Mouse (Mus musculus) retina, adult 2 months (tissue): Measurements from ENCODE around the gene Capn9.

Experiments used
- DNase-seq: peaks from one replicate; pipeline ENCODE4 v3.0.0-alpha.2; 2012; ENCODE audit warnings: low read depth, low spot score

Gene Capn9

DNA sequence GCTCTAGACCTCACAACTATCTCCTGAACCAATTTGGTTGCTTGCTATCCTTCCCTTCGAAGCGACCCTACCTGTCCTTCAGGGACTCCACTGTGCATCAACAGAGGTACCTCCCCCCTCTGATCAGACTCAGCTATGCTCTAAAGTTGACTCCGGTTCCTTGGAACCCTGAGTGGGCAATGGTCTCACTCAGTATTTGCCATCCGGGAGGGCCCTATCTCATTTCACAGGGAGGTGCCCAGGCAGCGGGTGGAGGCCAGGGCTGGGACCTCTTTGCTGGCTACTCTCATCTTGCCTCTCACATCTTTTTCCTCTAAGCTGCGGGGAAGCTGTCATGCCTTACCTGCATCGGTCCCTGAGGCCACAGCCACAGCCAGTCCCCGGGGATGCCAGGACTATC lies at the start of gene Capn9:
Gene Capn9 (plus strand): TSS at position 301 of the 400 bp plus-strand sequence.
- DNase-seq = no peak

DNA sequence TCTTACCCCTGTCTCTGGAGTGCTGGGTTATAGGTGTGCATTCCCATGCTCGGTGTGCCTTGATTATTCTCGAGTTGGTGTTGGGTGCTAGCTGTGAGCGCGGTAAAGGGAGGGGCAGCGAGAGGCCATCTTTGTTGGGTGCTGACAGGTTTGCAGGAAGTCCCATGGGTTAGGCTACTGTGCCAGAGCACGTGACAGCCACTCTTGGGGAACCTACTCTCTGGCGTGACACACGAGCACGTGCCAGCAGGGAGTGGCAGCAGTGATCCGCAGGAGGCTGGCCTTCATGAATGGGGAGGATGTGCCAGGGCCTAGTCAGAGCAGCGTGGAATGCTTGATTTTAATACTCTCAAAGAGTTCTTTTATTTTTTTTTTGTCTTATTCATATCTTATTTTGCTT lies 49.6 kb upstream of the Capn9 start:
- no peak for DNase-seq

DNA sequence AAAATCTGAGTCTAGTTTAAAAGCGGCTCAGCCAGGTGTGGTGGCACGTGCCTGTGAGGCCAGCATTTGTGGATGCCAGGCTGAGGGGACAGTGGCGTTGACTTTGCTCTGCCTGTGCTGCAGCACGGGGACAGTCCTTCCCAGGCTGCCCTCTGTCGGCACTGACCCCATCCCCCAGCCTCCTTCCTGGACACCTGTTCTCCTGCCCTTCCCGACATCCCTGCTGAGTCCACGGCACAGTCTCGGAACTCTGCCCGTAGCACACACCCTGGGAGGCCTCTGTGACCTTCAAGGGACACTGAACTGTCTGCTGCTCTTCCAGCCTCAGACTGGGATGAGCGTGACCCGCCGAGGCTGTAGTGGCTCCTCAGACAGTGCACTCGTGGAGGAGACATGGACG lies 45.8 kb upstream of the Capn9 start:
- no peak for DNase-seq

DNA sequence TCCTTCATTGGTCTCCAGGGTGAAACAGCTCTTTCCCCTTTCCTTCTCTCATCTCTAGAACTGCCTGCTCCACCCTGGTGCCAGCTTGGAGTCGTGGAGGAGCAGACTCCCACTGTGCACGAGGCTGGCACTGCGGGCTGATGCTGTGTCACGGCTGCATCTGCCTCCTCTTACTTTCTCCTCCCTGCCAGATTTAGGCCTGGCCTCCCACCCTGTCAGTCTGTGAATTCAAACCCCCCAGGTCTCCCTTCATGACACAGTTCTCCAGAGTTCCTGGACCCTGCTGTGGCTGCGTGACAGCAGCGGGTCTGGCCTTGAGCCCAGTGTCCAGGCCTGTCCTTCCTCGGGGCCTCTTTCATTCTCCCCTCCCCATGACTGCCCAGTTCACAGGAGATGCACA lies 45.4 kb upstream of the Capn9 start:
- no peak for DNase-seq

DNA sequence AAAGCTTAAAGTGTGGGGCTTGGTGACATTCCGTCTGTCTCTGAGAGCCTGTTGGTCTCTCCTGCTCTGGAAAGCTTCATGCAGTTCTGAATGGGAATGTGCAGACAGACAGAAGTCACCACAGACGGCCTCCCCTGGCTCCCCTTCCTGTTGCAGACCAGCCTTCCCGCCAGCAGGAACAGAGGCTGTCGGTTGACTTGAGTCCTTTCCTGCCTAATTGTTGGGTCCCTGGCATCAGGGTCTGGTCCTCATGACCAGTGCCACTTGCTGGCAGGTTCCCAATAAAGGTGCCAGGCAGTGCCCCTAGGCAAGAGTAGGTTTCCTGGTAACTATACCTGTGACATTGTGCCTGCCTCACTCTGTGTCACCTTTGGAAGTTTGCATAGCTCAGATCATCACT lies 44.9 kb upstream of the Capn9 start:
- DNase-seq = no peak

DNA sequence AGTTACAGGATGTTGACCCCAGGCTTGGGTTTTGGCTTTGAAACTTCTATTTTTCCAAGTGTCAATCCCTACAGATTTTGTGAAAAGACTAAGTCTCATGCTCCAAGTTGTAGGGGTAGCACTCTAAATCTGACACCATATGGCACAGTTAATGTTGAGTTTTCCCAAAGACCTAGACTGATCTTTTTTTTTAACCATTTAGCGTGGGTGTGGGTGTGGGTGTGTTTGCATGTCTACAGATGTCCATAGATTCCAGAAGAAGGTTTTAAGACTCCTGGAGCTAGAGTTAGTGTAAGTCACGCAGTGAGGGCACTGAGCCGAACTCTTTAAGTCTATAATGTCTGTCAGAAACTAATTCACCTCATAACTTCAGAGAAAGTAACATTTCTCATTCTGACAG lies 43.3 kb upstream of the Capn9 start:
- no peak for DNase-seq

DNA sequence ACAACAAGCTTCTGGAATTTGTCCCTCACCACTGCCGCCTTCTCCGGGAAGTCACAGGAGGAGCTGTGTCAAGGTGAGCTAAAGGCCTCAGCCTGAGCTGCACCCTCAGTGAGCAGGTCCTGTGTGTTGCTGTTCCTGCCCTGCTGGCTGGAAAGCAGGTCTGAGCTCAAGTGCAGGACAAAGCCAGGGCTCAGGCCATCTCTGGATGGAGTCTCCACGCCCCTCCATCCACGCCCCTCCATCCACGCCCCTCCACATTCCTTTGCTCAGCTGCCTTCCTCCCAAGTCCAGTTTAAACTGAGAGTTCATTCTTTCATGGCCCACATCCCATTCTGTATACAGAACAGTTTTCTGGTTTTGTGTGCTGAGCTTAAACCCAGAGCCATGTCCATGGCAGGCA lies 40.5 kb upstream of the Capn9 start:
- no peak for DNase-seq

DNA sequence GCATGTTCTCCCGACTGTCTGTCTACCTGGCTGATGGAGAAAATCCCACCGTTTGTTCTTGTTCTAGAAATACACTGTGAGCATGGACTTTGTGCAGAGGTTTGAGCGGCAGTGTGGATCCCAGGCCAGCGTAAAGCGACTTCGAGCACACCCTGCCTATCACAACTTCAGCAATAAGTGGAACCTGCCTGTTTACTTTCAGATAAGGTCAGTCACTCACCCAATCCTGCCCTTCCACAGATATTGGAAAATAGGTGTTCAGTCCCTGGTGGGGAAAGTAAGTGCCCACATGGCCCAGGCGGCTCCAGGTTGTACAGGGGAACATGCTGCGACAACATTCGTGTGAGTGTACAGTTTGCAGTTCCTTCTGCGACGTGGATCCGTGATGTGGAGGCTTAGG lies 35.0 kb upstream of the Capn9 start:
- DNase-seq = no peak

DNA sequence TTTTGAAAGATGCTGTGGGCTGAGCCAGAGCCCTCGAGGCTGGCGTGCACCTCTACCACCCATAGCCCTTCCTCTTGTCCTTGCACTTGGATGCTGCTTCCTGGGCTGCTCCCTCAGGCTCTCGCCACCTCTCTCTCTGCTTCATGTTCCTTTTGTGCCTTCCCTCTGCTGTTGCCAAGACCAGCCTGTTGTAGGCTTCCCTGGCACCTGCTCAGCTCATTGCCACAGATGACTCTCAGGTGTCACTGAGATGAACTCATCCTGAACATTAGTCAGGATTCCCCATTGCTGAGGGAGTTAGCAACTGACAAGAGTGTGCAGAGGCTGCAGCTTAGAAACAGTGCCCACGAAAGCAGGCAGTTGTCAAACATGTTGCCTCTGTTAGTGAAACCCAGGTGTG lies 33.9 kb upstream of the Capn9 start:
- DNase-seq = no peak

DNA sequence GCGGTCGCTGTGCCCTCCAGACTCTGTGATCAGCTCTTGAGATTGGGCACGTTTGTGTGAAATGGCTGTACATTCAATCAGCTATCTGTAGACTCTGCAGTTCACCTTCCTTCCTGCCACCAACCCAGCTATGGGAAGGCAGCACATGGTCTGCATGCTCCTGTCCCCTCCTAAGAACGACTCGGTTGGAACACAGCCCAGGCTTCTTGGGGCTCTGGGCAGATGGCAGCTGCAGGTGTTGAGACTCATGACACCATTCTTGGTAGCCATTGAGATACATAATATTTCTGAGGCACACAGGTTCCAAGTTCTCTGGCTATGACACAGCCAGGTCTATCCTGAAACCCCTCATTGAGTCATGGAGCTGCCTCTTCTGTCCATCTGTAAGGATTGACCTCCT lies 32.6 kb upstream of the Capn9 start:
- DNase-seq = no peak

DNA sequence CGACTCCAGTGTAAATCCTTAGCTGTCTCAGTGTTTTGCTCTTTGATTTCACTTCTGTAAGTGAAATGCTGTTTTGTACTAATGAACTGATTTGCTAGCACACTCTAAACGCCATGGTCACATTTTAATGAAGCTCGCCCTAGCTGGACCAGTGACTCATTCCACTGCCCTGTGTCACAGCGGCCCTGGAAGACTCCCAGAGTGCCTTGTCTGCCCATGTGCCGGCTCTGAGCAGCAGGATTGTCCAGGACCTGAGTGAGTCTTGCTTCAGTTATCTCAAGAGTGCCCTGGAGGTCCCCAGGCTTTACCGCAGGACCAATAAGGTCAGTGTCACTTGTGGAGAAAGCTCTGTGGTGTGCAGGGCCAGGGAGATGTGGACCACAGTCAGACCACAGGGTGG lies 29.5 kb upstream of the Capn9 start:
- DNase-seq = no peak

DNA sequence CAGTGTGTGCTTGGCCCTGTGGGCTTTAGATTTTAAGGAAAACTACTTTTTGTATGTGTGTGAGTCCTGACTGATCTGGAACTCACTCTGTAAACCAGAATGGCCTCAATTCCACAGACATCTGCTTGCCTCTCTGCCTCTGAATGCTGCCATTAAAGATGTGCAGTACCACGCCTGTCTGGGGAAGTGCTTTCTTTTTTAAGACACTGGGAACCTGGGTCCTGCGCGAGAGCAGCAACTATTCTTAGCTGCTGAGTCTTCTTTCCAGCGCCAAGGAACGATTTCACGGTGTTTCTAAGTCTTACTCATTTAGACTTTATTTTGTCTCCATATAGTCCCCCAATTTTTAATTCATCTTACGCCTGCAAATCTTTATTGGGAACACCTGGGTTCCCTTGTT lies 29.1 kb upstream of the Capn9 start:
- DNase-seq = no peak

DNA sequence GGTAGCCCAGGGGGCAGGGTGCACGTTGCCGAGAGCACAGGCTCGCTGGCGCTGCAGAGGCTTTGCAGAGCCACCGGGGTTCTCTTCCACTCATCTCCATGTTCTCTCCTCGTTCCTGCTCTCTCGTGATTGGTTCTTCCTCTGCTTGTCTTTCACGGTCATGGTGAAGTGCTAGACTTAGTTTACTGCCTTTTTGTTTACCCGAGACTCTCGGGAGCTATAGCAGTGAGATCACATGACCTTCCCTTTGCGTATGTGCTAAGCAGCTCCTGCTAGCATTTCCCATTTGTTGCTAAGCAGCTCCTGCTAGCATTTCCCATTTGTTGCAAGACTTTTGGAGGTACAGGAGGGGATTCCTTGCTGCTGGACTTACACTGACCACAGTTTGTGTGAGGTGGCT lies 28.6 kb upstream of the Capn9 start:
- no peak for DNase-seq

DNA sequence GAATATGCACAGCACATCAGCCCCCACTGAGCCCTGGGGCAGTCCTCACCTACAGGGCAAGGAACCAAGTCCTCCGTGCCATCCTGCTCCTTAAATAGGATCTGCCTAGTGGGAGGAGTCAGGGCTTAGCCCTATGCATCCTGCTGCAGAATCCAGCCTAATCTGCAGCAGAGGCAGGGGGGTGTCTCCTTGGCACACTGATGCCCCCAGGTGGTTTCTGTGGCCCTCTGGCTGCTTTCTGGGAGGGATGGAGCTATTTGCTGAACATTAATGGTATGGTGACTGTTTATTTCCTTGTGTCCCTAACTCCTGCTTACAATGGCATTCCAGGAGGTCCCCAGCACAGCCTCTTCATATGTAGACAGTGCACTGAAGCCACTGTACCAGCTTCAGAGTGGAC lies 27.7 kb upstream of the Capn9 start:
- no peak for DNase-seq

DNA sequence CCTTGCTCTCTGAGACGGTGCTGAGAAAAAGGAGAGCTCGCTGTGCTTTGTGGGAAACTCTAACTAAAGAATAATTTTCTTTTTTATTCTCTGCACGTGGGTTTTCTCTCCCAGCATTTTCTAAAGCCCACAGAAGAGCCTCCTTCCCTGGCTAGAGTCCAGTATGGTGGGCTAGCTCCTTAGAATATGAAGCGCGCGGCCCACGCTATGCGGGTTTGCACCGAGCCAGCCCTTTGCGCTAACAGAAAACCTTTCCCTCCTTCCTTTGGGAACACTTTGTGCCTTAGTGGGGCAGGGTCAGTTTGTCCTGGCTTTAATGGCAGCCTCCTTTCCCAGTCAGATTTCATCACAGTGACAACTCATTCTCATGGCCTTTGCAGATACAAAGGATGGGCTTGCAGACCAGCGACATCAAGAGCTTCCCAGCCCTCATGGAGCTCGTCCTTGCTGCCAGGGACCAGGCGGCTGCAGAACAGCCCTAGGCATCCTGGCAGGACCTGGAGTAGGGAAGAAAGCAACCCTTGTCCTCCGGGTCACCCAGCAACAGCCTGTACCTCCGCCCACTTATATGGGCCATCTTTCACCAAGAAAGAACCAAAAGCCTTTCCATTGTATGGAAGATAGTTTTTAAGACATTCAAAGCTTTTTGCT lies 24.8 kb upstream of the Capn9 start:
- DNase-seq = no peak

DNA sequence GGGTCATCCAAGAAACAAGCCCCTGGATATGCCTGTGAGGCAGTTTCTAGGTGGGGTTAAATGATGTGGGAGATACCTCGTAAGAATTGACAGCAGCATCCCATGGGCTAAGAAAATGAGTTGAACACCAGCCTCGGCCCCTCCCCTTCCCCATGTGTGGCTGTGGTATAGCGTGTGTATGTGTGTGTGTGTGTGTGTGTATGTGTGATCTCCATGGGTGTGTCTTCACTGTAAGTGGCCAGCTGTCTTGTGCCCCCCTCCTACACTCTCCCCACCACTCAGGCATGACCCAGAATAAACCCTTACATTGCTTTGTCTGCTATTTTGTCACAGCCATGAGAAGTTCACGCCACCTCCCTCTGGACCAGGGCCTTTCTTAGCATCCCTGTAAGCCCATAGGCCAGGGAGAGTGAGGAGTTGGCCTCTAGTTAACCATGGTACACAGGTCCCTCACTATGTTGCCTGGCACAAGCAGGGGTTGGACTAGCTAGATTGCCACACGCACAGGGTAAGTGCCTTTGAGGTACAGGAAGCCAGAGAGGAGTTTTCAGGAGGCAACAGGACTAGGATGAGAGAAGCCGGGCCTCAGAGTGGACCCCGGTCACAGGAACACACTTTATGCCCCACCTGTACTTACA lies 20.7 kb upstream of the Capn9 start:
- no peak for DNase-seq

DNA sequence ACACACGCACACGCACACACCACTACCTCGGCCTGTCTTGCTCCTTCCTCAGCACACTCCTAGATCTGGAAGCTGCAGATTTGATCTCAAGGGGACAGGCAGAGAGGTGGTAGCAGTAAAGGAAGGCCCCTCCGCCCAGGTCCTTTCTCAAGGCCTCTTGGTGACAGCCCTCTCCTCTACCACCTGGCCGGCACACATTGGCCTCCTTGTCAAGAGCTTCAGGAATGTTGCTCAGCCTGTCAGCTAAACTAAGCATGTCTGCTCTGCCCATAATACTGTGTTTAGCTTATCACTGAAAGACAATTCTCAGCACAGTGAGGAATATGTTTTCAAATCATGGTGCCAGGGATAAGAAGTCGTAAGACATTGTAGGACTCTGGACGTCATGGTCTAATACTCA lies 19.7 kb upstream of the Capn9 start:
- DNase-seq = no peak

DNA sequence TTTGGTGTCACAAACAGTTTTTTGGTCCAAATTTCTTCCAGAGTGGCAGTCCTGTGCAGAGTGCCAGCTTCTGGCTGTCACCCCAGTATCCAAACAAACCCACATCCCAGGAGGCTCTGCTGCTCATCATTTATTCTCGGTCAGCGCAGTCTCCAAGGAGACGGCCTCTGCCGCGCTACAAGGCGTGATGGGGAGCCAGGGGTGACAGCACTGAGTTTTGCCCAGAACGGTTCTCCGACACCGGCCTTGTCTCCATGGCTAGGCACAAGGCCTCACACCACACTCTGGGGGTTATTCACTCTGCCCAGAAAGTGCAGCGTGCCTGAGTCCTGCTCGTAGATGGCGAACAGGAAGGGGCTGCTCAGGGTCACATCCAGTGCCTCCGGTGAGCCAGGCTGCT lies 19.3 kb upstream of the Capn9 start:
- DNase-seq = no peak

DNA sequence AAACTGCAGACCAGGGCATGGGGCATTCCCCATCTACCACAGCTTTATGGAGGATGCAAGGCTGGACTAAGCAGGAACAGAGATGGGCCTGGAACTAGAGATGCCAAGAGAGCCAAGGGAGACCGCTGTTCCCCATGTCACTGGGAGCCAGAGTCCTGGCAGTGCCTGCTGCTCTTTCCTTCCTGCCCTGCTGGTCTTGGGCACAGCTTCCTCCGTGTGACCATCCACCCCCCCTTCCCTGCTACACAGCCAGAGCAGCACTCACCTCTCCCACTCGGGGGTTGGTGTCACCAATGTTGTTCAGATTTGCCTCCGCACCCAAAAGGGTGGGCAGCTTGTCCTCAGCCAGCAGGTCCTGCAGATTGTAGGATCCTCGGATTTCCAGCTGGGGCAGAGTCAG lies 18.4 kb upstream of the Capn9 start:
- no peak for DNase-seq

DNA sequence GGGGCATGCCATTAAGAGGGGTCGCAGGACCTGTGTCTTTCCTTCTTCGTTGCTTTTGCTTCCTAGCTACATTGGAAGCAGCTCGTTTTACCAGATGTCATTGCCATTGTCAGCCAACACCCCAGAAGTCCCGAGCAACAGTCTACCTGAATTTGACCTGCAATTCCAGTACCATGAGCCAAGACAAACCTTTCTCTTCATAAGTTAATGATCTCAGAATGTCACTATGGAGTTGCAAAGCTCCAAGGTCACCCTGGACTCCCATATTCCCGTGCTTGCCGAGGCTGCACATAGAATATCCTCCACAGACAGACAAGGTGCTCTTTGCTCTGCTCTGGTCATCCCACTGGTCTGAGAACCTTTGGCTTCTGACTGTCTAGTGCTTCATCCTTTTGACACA lies 8.8 kb upstream of the Capn9 start:
- DNase-seq = no peak

DNA sequence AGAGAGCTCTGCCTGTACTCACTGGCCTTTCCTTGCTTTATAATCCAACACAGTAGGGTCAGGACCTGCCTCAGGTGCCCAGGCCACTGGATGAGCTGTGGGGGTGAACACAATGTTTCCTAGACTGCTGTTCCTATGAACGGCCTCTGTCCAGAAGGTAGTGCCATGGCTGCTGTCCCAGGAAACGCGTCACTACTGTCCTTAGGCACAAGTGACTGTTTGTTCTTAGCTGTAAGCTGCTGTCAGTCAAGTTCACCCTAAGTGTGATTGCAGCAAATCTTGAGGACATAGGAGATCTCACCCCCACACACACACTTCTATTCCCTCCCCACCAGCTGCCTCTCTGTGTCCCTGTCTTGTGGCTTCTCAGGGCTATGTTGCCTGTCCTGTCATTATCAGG lies 8.3 kb upstream of the Capn9 start:
- no peak for DNase-seq

DNA sequence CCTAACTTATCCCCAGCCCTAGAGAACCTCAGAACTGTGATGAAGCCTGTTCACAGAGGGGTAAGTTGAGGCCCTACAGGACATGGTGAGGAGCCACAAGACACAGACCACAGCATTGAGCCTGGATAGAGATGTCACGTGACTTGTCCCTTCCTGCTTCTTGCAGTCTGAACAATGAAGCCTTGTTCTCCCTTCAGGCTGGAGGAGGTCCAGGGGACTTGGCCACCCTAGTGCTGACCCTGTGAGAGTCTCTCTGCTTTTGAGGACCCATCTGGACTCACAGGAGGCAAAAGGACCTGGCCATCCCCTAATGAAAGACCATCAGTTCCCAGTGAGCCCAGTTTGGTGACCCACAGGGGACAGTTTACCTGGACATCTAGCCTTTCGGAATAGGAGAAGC lies 6.8 kb upstream of the Capn9 start:
- no peak for DNase-seq

DNA sequence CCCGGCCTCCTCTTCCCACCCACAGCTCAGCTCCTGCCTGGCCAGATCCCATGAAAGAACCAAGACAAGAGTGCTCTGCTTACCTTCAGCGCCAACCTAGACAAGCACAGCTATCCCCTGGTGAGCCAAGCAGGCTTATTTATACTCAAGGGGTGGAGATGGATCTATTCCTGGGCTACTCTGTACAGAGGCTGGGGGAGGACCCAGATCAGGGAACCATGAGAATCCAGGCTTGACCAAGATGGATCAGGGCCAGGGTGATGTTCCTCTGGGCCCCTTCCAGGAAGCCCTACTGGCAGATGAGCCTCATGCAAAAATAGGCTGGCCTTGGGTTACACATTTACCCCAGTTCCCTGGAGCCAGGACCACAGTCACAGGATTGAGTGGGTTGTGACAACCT lies 6.3 kb upstream of the Capn9 start, which contains the start of gene Agt:
Gene Agt (minus strand): TSS at position 114 of the 400 bp plus-strand sequence.
- no peak for DNase-seq
